Mouse (Mus musculus) lung, postnatal 0 days (tissue): ENCODE results near the gene Zfp385a.

Experiments used
- CTCF ChIP-seq: IDR thresholded peaks from 2 replicates; pipeline ENCODE4 v1.5.1; 2016; ENCODE audit warnings: antibody characterized with exemption, mild to moderate bottlenecking
- EP300 ChIP-seq: IDR thresholded peaks from 2 replicates; pipeline ENCODE4 v1.6.1; 2016; ENCODE audit warnings: antibody characterized with exemption, mild to moderate bottlenecking, control low read depth

DNA sequence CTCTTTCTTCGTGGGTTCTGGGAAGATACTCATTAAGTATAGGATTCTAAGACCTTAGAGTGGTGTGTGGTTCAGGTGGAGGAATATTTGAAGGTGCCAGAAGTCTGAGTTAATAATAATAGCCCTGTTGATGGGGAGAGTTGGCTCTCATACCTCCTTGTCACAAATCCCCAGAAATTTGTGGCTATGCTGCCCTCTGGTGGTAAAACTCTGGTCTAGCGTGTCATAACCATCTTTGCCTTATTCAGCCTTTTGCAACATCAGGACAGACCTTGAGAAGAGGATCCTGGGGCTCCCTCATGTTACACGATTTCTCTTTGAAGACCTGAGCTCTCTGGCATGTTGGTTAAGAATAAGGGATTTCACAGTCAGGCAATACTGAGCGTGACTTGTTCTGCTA is 2.5 kb upstream of the Zfp385a start:
- TF ChIP-seq CTCF (peak; percentile 86), EP300 (no peak)
